Mouse (Mus musculus): ENCODE measurements around the gene Gm11172. TPM values are rescaled to one million over a fixed set of nuclear protein-coding genes. Genes with fewer than 3 reads are reported as not detected.
"Not testable (repeated sequence)": the region's sequence is repeated elsewhere in the genome, so short reads cannot be mapped to it uniquely, and the experiment has no call there.

The Gm11172 gene
- polyA plus RNA-seq, 1 experiment from 2014 or later, result not detected

DNA sequence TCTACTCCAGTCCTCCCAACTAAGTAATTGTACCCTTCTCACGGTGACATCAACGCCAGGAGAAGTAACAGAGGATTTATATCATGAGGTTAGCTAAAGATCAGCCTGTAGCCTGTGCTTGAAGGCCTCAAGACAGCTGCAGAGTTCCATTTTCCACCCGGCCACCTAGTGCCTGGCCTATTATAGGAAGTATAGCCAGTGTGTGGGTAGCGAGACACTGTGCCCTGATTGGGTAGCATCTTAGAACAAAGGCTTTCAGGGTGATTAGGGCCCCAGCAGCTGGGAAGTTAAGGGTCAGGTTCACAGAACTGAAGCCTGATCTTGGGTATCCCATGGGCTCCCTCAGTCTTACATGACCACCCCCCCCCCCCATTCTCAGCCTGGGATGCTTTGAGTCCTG, 23.8 kb upstream of the Gm11172 start:
- Histone ChIP-seq H3K4me3 (ENCODE audit: low read depth, low read length) (no peak overlapping the region), H3K4me1 (ENCODE audit: control insufficient read depth, insufficient read depth, low read length) (peaks cover 5% of the 10 kb centered on the region; the same call in 1 of the 2 replicates), H3K27me3 (ENCODE audit: control insufficient read depth, insufficient read depth, low read length) (peaks cover 9% of the 10 kb centered on the region), H3K27ac (ENCODE audit: low read depth, low read length) (no peak overlapping the region), H3K4me2 (ENCODE audit: low read depth) (no peak overlapping the region), H3K9me3 (ENCODE audit: control insufficient read depth, low read length) (no peaks in the 10 kb centered on the region), H3K36me3 (ENCODE audit: control insufficient read depth, insufficient read depth, low read length) (no peaks in the 10 kb centered on the region), H3K9ac (ENCODE audit: low read length) (no peak overlapping the region)
- DNase-seq (ENCODE audit: low spot score) (no peak), ATAC-seq (ENCODE audit: insufficient read depth, low FRiP score, low TSS enrichment) (no peak)
- WGBS, result 46% methylated on average over 4 of the region's 4 CpGs

- Histone ChIP-seq H3K4me1 (ENCODE audit: control insufficient read depth, insufficient read depth, low read length) (peaks cover 2% of the 10 kb centered on the region; the same call in 1 of the 2 replicates), H3K9ac (ENCODE audit: low read length) (no peak within 1 kb of the TSS), H3K4me3 (ENCODE audit: low read depth, low read length) (no peak within 1 kb of the TSS), H3K27me3 (ENCODE audit: control insufficient read depth, insufficient read depth, low read length) (no peaks in the 10 kb centered on the region), H3K36me3 (ENCODE audit: control insufficient read depth, insufficient read depth, low read length) (no peaks in the 10 kb centered on the region), H3K9me3 (ENCODE audit: control insufficient read depth, low read length) (no peaks in the 10 kb centered on the region), H3K27ac (ENCODE audit: low read depth, low read length) (no peak within 1 kb of the TSS), H3K4me2 (ENCODE audit: low read depth) (no peak within 1 kb of the TSS)
- ATAC-seq (ENCODE audit: insufficient read depth, low FRiP score, low TSS enrichment), result no peak
- whole genome bisulfite sequencing, result 77% methylated on average over 9 of the region's 9 CpGs
- no peak for DNase-seq (ENCODE audit: low spot score)
Measured at GRCm38 (mm10) chr16:10790702-10791101, 22.0 kb upstream of the Gm11172 start, which contains the start of gene Prm3. TSS of gene Prm3 (minus strand) at chr16:10790914.

DNA sequence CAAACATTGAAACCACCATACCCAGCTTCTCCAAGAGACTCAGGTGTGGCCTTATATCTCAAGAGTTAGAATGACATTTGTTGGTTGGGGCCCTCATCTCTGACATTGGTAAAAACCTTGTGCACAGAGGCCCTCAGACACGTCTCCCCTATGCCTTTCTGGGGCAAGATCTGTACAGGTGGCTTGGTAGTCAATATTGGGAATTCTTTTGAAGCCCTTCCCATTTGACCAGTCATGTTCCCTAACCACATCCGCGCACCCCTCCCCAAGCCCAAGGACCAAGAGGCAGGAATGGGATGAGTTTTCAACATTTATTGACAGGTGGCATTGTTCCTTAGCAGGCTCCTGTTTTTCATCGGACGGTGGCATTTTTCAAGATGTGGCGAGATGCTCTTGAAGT, 16.7 kb upstream of the Gm11172 start, which contains the start of gene Prm2:
Gene Prm2 (minus strand): TSS at position 101 of the 400 bp plus-strand sequence.
- no peaks in the 10 kb centered on the region for H3K36me3 ChIP-seq (ENCODE audit: control insufficient read depth, insufficient read depth, low read length)

GRCm38 (mm10) chr16:10802420-10802819, 10.3 kb upstream of the Gm11172 start:
- H3K4me1 ChIP-seq (ENCODE audit: control insufficient read depth, insufficient read depth, low read length); H3K36me3 ChIP-seq (ENCODE audit: control insufficient read depth, insufficient read depth, low read length); H3K4me2 ChIP-seq (ENCODE audit: low read depth); H3K27me3 ChIP-seq (ENCODE audit: control insufficient read depth, insufficient read depth, low read length); H3K9ac ChIP-seq (ENCODE audit: low read length); H3K4me3 ChIP-seq (ENCODE audit: low read depth, low read length); H3K27ac ChIP-seq (ENCODE audit: low read depth, low read length); ATAC-seq (ENCODE audit: insufficient read depth, low FRiP score, low TSS enrichment); H3K9me3 ChIP-seq (ENCODE audit: control insufficient read depth, low read length); DNase-seq (ENCODE audit: low spot score): not testable (repeated sequence)
- 80% methylated on average over 3 of the region's 3 CpGs for whole genome bisulfite sequencing

More for the DNA sequence above, 16.7 kb upstream of the Gm11172 start, which contains the start of gene Prm2:
- WGBS, result 75% methylated on average over 6 of the region's 6 CpGs
- no peaks in the 10 kb centered on the region for H3K9me3 ChIP-seq (ENCODE audit: control insufficient read depth, low read length)
- DNase-seq (ENCODE audit: low spot score) (no peak), ATAC-seq (ENCODE audit: insufficient read depth, low FRiP score, low TSS enrichment) (no peak)
- H3K27me3 ChIP-seq (ENCODE audit: control insufficient read depth, insufficient read depth, low read length), result 0 out of 2 replicates have a peak, but pooled peaks cover 4% of the 10 kb centered on the region
- H3K4me1 ChIP-seq (ENCODE audit: control insufficient read depth, insufficient read depth, low read length), result no peaks in the 10 kb centered on the region
- H3K9ac ChIP-seq (ENCODE audit: low read length), result no peak within 1 kb of the TSS
- no peak within 1 kb of the TSS for H3K4me2 ChIP-seq (ENCODE audit: low read depth)
- H3K27ac ChIP-seq (ENCODE audit: low read depth, low read length), result no peak within 1 kb of the TSS
- no peak within 1 kb of the TSS for H3K4me3 ChIP-seq (ENCODE audit: low read depth, low read length)

GRCm38 (mm10) chr16:10805789-10806527, 6.8 kb upstream of the Gm11172 start, which contains the start of gene Prm1:
TSS of gene Prm1 (minus strand) at chr16:10805839.
- no peak for ATAC-seq (ENCODE audit: insufficient read depth, low FRiP score, low TSS enrichment)
- Histone ChIP-seq H3K4me1 (ENCODE audit: control insufficient read depth, insufficient read depth, low read length) (no peaks in the 10 kb centered on the region), H3K9me3 (ENCODE audit: control insufficient read depth, low read length) (no peaks in the 10 kb centered on the region), H3K4me3 (ENCODE audit: low read depth, low read length) (no peak within 1 kb of the TSS), H3K36me3 (ENCODE audit: control insufficient read depth, insufficient read depth, low read length) (no peaks in the 10 kb centered on the region), H3K9ac (ENCODE audit: low read length) (no peak within 1 kb of the TSS), H3K27ac (ENCODE audit: low read depth, low read length) (no peak within 1 kb of the TSS), H3K27me3 (ENCODE audit: control insufficient read depth, insufficient read depth, low read length) (no peaks in the 10 kb centered on the region), H3K4me2 (ENCODE audit: low read depth) (no peak within 1 kb of the TSS)
- DNase-seq (ENCODE audit: low spot score), result no peak
- 81% methylated on average over 10 of the region's 10 CpGs for WGBS

GRCm38 (mm10) chr16:10810376-10810775, 2.3 kb upstream of the Gm11172 start:
- Histone ChIP-seq H3K27ac (ENCODE audit: low read depth, low read length) (no peak overlapping the region), H3K27me3 (ENCODE audit: control insufficient read depth, insufficient read depth, low read length) (no peaks in the 10 kb centered on the region), H3K4me3 (ENCODE audit: low read depth, low read length) (no peak overlapping the region), H3K9ac (ENCODE audit: low read length) (no peak overlapping the region), H3K36me3 (ENCODE audit: control insufficient read depth, insufficient read depth, low read length) (no peaks in the 10 kb centered on the region), H3K4me1 (ENCODE audit: control insufficient read depth, insufficient read depth, low read length) (no peaks in the 10 kb centered on the region), H3K9me3 (ENCODE audit: control insufficient read depth, low read length) (no peaks in the 10 kb centered on the region), H3K4me2 (ENCODE audit: low read depth) (no peak overlapping the region)
- ATAC-seq (ENCODE audit: insufficient read depth, low FRiP score, low TSS enrichment) (no peak), DNase-seq (ENCODE audit: low spot score) (no peak)
- 93% methylated on average over 1 of the region's 1 CpGs for WGBS

GRCm38 (mm10) chr16:10813726-10814125, 1.0 kb downstream of the Gm11172 start:
- DNase-seq (ENCODE audit: low spot score) (no peak), ATAC-seq (ENCODE audit: insufficient read depth, low FRiP score, low TSS enrichment) (no peak)
- Histone ChIP-seq H3K27me3 (ENCODE audit: control insufficient read depth, insufficient read depth, low read length) (no peaks in the 10 kb centered on the region), H3K27ac (ENCODE audit: low read depth, low read length) (no peak overlapping the region), H3K9me3 (ENCODE audit: control insufficient read depth, low read length) (no peaks in the 10 kb centered on the region), H3K36me3 (ENCODE audit: control insufficient read depth, insufficient read depth, low read length) (no peaks in the 10 kb centered on the region), H3K9ac (ENCODE audit: low read length) (no peak overlapping the region), H3K4me2 (ENCODE audit: low read depth) (no peak overlapping the region), H3K4me1 (ENCODE audit: control insufficient read depth, insufficient read depth, low read length) (no peaks in the 10 kb centered on the region), H3K4me3 (ENCODE audit: low read depth, low read length) (no peak overlapping the region)
- 80% methylated on average over 4 of the region's 4 CpGs for WGBS

DNA sequence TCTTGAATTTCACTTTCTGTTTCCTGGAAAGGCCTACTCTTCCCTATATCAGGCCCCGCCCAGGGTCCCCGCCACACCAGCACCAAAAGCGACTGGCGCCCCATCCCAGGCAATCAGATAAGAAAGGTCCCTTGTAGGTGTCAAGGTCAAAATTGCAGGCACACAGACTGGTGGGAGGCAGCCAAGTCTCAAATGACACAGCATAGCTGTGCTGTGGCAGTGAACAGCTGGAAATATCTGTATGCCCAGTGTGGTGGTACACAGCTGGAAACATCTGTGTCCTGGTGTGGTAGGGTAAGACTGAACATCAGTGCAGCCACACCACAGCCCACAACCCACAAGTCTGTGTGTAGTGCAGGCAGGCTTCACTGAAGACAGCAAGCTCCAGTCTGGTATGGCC, 2.1 kb downstream of the Gm11172 start:
- DNase-seq (ENCODE audit: low spot score) (no peak), ATAC-seq (ENCODE audit: insufficient read depth, low FRiP score, low TSS enrichment) (no peak)
- Histone ChIP-seq H3K9ac (ENCODE audit: low read length) (no peak overlapping the region), H3K4me1 (ENCODE audit: control insufficient read depth, insufficient read depth, low read length) (no peaks in the 10 kb centered on the region), H3K4me2 (ENCODE audit: low read depth) (no peak overlapping the region), H3K36me3 (ENCODE audit: control insufficient read depth, insufficient read depth, low read length) (no peaks in the 10 kb centered on the region), H3K27me3 (ENCODE audit: control insufficient read depth, insufficient read depth, low read length) (no peaks in the 10 kb centered on the region), H3K9me3 (ENCODE audit: control insufficient read depth, low read length) (no peaks in the 10 kb centered on the region), H3K4me3 (ENCODE audit: low read depth, low read length) (no peak overlapping the region), H3K27ac (ENCODE audit: low read depth, low read length) (no peak overlapping the region)
- 87% methylated on average over 4 of the region's 4 CpGs for WGBS

DNA sequence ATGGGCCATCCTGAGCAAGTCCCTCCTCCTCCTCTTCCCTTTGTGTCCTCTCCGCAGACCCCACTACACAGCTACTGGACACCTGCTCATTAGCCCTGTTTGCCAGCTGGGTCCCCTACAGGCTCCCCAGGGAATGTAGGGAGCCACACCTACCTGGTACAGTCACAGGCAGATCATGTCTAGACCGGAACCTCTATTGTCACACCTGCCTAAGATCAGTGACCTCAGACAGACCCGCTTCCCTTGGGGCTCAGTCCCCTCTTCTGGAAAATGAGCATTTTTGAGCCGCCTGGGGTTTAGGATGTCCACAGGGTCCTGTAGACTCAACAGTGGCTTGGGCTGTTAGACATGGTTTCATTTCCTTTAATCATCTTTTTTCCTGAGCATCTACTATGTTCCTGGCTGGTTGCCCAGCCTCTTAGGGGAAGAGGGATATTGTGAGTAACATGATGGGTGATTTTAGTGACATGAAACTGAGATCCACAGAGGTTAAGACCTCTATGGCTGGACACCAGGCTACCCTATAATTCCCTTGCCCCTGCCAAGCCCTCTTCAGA, 5.9 kb downstream of the Gm11172 start:
- H3K4me2 ChIP-seq (ENCODE audit: low read depth), result no peak overlapping the region
- ATAC-seq (ENCODE audit: insufficient read depth, low FRiP score, low TSS enrichment) (no peak), DNase-seq (ENCODE audit: low spot score) (no peak)
- no peaks in the 10 kb centered on the region for H3K9me3 ChIP-seq (ENCODE audit: control insufficient read depth, low read length)
- H3K4me1 ChIP-seq (ENCODE audit: control insufficient read depth, insufficient read depth, low read length), result no peaks in the 10 kb centered on the region
- H3K36me3 ChIP-seq (ENCODE audit: control insufficient read depth, insufficient read depth, low read length), result no peaks in the 10 kb centered on the region
- no peak overlapping the region for H3K4me3 ChIP-seq (ENCODE audit: low read depth, low read length)
- 76% methylated on average over 4 of the region's 4 CpGs for WGBS
- H3K9ac ChIP-seq (ENCODE audit: low read length), result no peak overlapping the region
- H3K27ac ChIP-seq (ENCODE audit: low read depth, low read length), result no peak overlapping the region
- H3K27me3 ChIP-seq (ENCODE audit: control insufficient read depth, insufficient read depth, low read length), result no peaks in the 10 kb centered on the region

Data from neural tube, embryonic 11.5 days (tissue).